Mouse (Mus musculus): ENCODE results near the gene Gm11567.
"Not testable (repeated sequence)": the region's sequence is repeated elsewhere in the genome, so short reads cannot be mapped to it uniquely, and the experiment has no call there.

The Gm11567 gene

DNA sequence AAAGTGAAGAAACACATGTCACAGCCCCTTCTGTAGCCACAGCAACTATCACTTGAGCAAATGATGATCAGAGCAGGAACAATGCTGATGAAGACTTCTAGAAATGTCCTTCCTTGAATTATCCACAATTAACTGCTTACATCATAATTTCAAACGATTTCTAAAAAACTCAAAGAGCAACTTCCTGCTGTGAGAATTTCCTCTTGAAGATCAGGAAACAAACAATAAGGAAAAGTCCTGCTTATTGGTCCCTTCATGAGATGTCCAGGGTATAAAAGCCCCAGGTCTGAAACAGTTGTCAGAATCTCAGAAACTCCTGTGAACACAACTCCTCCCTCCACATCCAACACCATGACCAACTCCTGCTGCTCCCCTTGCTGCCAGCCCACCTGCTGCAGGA lies at the start of gene Gm11567:
TSS of gene Gm11567 (plus strand) at position 301 of the 400 bp plus-strand sequence.
- not testable (repeated sequence) for DNase-seq (ENCODE audit: low spot score in 2 of 2)

DNA sequence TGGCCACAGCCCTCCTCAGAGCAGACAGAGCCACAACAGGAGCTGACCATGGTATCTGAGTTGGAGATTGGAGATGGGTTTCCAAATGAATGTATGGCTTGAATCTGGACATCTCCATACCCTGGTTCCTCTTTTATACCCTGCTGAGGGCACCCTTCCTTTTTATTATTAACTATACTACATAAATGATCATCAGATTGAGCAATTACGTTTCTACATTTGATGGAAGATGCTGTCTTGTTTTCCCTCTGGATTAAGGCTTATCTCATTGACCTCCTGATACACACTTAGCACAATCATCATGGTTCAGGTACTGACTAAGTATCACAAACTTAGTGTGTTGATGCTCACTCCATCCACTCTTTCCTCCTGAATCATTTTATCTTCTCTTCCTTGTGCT lies 41.0 kb upstream of the Gm11567 start, which contains the start of gene 2300003K06Rik:
TSS of gene 2300003K06Rik (minus strand) at position 101 of the 400 bp plus-strand sequence.
- DNase-seq (ENCODE audit: low spot score in 2 of 2) = no peak

DNA sequence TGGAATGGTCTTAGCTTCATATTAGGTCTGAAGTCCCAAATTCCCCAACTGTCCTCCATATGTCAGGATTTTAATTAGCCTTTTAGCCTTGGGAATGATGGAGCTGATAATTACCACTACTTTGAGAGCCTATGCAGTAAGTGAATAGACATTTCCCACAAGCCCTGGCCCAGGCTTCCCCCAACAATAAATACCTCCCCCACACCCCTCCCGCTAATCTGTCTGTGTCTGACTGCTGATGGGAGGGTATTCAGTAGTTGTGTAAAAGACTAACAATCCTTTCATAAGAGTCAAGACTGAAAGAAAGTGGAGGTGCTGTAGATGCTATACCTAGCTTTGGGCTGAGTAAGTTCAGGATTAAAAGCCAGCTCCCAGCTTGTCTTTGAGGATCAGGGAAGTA lies 36.8 kb upstream of the Gm11567 start:
- DNase-seq (ENCODE audit: low spot score in 2 of 2) = no peak

DNA sequence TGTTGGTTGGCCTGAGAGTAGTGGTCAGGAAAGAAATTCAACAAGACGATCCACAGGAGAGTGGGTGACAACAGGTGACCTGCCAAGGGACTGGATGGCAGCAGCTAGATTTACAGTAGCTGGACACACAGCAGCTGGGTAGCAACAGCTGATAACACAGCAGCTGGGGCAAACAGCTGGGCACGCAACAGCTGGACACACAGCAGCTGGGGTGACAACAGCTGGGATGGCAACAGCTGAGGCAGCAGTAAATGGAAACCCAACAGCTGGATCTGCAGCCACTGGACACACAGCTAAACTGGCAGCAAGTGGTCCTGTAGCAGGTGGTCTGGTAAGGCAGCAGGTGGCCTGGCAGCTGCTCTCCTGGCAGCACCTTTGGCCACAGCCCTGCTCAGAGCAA lies 32.2 kb upstream of the Gm11567 start:
- no peak for DNase-seq (ENCODE audit: low spot score in 2 of 2)

DNA sequence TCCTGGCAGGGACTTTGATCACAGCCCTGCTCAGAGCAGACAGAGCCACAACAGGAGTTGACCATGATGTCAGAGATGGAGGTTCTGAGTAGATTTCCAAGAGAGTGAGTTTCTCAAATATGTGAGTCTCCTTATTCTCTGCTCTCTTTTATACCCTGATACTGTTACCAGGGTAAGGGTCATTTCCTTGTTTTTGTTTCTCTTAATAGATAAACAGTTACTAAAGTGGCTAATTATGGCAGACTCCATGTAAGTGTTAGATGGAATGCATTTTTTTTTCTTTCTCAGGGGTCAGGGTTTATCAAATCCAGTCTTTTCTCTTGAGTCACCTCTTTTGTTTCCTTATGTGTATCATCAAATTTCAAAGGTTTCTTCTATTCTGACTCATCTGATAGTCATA lies 27.5 kb upstream of the Gm11567 start, which contains the start of gene Krtap4-16:
TSS of gene Krtap4-16 (minus strand) at position 101 of the 400 bp plus-strand sequence.
- DNase-seq (ENCODE audit: low spot score in 2 of 2) = no peak

DNA sequence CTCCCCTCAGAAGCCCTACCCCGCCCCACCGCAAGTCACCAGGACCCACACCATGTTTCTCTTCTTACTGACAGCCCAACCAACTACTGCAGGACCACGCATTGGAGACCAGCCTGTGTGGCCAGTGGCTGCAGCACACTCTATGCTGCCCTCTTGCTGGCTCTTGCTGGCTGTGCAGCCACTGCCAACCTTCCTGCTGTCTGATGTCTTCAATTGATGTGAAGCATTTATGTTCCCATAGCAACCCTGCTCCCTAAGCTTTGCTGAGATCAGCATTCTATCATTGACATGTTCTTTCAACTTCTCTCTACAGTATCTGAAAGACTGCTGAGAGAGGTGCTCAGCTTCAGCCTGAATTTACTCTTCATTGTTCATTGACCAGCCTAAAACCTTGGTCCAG lies 24.9 kb upstream of the Gm11567 start:
- no peak for DNase-seq (ENCODE audit: low spot score in 2 of 2)

DNA sequence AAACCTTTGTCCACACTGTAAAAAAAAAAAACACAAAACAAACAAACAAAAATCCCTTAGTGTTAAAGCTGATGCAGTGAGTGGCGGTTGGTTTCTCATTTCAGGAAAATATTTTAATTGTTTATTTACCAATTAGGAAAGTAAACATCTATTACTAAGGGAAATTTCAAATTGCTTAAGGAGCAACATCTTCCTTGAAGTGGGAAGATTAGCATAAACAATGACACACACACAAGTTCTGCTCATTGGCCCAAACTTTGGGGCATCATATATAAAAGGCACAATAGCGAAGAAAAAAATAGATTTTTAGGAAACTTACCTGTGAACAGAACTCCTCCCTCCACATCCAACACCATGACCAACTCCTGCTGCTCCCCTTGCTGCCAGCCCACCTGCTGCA lies 21.4 kb upstream of the Gm11567 start, which contains the start of gene Gm11568:
TSS of gene Gm11568 (plus strand) at position 301 of the 400 bp plus-strand sequence.
- no peak for DNase-seq (ENCODE audit: low spot score in 2 of 2)

DNA sequence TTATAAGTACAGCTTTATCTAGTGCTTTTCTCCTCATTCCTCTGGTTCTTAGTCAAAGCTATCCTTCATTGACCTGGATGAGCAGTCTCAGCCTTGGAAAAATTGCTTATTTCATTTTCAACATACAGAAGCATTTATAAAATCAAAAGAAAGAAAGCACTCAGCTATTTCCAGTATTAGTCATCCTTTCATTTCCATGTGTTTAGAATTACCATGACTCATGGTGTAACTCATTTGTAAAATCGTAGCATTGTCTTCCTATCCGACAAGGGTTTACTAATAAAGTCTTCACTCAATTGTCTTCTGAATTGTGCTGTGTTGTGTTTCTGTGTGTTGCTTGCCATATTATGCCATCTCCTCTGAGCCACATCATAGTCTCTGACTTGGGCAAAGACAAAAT lies 20.2 kb upstream of the Gm11567 start:
- DNase-seq (ENCODE audit: low spot score in 2 of 2) = no peak

DNA sequence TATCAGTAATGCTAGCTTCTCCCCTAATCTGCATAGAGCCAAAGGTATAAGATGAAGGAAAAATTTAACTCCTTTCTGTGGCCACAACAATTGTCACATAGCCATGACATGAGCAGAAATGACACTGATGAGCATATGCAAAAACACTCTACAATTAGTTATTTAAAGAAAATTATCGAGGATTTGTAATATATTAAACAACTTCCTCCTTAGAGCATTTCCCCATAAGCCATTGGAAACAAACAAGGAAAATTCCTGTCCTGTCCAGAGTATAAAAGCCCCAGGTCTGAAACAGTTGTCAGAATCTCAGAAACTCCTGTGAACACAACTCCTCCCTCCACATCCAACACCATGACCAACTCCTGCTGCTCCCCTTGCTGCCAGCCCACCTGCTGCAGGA lies 14.8 kb upstream of the Gm11567 start, which contains the start of gene Gm11559:
TSS of gene Gm11559 (plus strand) at position 301 of the 400 bp plus-strand sequence.
- DNase-seq (ENCODE audit: low spot score in 2 of 2) = not testable (repeated sequence)

DNA sequence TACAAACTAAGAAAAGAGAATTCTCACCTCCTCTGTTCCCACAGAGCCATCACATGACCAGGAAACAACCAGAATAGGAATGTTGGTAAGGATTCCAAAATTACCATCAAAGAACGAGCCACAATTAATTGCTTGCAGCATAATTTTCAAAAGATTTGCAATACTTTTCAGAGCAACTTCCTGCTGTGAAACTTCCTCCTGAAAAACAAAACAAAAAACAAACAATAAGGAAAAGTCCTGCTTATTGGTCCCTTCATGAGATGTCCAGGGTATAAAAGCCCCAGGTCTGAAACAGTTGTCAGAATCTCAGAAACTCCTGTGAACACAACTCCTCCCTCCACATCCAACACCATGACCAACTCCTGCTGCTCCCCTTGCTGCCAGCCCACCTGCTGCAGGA lies 5.9 kb upstream of the Gm11567 start, which contains the start of gene Krtap9-1:
TSS of gene Krtap9-1 (plus strand) at position 301 of the 400 bp plus-strand sequence.
- not testable (repeated sequence) for DNase-seq (ENCODE audit: low spot score in 2 of 2)

DNA sequence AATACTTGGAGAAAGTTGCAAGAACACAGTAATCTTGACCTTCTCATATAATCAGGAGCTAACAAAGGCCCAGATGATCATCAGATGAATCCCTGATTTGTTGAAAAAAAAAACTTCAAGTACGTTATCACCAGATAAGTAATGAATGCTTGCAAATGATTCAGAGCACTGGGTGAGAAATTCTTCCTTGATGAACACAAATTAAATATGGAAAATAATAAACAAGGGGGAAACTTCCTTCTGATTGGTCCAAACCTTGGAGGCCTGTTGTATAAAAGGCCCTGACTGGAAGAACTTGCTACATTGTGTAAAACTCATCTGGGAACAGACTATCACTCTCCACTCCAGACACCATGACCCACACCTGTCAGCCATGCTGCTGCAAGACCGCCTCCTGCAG lies 28.6 kb downstream of the Gm11567 start, which contains the start of gene Krtap31-1:
TSS of gene Krtap31-1 (plus strand) at position 301 of the 400 bp plus-strand sequence.
- DNase-seq (ENCODE audit: low spot score in 2 of 2) = no peak

DNA sequence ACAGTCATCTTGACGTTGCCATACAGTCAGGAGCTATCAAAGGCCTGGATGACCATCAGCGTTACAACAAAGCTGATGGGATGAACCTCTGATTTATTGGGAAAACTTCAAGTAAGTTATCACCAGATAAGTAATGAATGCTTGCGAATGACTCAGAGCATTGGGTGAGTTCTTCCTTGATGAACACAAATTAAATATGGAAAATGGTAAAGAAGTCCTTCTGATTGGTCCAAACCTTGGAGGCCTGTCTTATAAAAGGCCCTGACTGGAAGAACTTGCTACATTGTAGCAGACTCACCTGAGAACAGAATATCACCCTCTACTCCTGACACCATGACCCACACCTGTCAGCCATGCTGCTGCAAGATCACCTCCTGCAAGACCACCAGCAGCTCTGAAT lies 35.5 kb downstream of the Gm11567 start, which contains the start of gene Gm11565:
TSS of gene Gm11565 (plus strand) at position 301 of the 400 bp plus-strand sequence.
- no peak for DNase-seq (ENCODE audit: low spot score in 2 of 2)

Measured in spleen, postnatal 4 days (tissue).